Mouse (Mus musculus): ENCODE measurements around the gene Rab7.
"Not testable (repeated sequence)": the region's sequence is repeated elsewhere in the genome, so short reads cannot be mapped to it uniquely, and the experiment has no call there.

Rab7 gene

GRCm38 (mm10) chr6:88004773-88005172 is 40.3 kb downstream of the Rab7 start:
- in situ Hi-C loops (cut with MboI, MseI), result loop anchor here (5.0 kb wide), 1 partner anchor 57 kb away; no protein-coding TSS in a partner anchor

DNA sequence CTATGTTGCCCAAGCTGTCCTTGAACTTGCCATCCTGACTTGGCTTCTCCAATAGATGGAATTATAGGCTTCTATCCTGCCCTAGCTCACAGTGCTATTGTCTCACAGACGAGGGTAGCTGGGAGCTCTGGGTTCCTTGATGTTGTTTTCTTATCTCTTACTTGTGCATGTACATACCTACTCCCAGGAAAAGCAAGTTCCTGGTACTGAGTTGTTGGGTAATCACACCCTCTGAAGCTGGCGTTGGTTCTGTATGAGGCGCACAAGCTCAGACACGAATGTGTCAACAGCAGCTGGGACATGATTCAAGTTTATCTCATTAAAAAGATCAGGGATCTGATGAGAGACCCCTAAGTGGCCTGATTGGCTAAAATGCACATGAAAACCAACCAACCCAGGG is 41.6 kb downstream of the Rab7 start:
- in situ Hi-C loops (cut with MboI, MseI), result loop anchor here (5.0 kb wide), 1 partner anchor 56 kb away; no protein-coding TSS in a partner anchor

DNA sequence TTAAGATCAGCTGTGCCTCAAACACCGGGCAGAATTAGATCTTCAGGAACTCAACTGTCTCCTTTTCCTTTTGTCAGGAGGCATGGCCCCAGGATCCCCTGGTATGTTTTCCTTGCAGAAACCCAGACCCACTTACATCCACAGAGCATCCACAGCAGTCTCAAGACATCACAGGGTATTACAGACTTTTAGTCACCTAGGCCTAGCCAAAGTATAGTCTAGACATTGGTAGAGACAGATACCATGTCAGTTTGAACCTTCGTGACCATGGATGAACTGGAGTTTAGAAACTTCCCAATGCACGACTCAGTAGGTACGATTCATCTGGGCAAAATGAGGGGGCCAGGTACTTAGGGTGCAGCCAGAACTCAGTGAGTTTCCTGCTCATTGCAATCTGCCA is 46.7 kb downstream of the Rab7 start:
- in situ Hi-C loops (cut with MboI, MseI), result loop anchor here (5.0 kb wide), 1 partner anchor 91 kb away; no protein-coding TSS in a partner anchor

GRCm38 (mm10) chr6:87997706-87998265 is 47.3 kb downstream of the Rab7 start:
- in situ Hi-C loops (cut with MboI, MseI), result loop anchor here (5.0 kb wide), 1 partner anchor 90 kb away; no protein-coding TSS in a partner anchor

DNA sequence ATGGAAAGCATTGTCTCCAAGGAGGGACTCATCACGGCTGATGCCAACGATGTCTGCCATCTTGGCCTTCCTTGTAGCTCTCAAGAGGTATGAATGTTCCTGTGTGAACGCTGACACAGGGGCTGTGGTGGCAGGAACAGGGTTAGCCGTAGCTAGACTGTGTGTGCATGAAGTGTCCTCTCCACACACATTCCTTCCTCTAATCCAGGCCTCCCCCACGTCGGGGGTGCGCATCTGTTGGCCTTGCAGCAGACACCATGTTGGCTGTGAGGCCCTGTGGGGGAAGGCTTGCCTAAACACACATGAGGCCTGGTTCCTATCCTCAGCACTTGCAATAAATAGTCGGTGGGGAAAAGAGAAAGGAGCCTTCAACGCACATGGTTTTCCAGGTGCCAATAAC is 48.5 kb downstream of the Rab7 start:
- in situ Hi-C loops (cut with MboI, MseI), result loop anchor here (5.0 kb wide), 1 partner anchor 89 kb away; no protein-coding TSS in a partner anchor

- in situ Hi-C loops (cut with MboI, MseI), result loop anchor here (5.0 kb wide), 1 partner anchor 88 kb away; no protein-coding TSS in a partner anchor
Observed at GRCm38 (mm10) chr6:87995519-87995918, 49.6 kb downstream of the Rab7 start.

GRCm38 (mm10) chr6:87993790-87994571 is 51.1 kb downstream of the Rab7 start:
- in situ Hi-C loops (cut with MboI, MseI), result no loop called here

DNA sequence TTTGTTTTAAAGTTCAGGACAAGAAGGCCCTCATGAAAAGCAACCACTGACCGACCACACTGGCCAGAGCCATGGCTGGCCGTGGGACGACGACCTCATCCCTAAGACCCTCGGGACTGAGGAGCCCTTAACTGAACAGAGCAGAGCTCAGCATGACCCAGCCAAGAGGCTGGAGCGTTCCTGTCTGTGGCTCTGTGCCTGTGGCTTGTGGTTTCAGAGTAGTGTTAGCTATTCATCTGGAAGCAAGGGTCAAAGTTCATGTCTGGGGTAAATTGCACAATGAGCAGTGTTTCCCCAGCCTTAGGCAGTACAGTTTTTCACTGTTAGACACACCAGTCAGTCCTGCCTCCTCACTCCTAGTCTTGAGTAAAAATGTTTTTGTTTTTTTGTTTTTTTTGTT is 52.3 kb downstream of the Rab7 start:
- in situ Hi-C loops (cut with MboI, MseI), result no loop called here

GRCm38 (mm10) chr6:87991886-87992285 is 53.2 kb downstream of the Rab7 start:
- in situ Hi-C loops (cut with MboI, MseI), result no loop called here

DNA sequence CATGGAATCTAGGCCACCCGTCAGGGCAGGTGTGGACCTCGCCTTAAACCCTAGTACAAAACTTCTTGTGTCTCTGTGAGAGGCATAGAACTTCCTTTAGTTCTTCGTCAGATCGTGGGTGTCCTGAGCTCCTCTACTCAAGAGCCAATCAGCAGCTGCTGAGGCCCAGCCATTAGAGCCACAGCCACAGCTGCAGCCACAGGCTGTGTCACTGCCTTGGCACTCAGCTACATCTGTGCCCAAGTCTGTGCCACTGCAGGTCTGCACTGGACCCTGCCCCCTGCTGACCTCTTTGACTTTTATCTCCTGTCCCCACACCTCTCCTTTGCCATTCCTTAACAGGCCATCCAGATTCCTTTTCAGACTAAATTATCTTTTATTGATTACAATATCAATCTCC is 53.9 kb downstream of the Rab7 start:
- in situ Hi-C loops (cut with MboI, MseI), result no loop called here

DNA sequence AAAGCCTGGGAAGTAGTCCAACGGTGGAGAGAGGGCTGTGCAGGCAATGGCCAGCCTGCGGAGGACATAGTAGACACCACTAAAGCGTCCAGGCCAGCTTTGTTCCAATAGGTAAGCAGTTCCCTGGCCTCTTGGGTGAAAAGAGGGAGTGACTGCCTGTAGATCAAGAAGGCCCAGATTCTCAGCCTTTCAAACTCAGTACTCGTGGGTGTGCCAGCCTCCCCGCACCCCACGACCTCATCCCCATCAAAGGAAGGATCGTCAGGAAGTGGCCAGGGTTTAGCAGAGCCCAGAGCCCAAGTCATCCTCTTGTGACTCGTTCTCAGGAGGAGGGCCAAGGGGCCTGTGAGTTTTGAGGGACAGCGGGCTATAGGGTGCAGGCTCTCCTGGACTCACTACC is 62.6 kb downstream of the Rab7 start:
- in situ Hi-C loops (cut with MboI, MseI), result no loop called here

DNA sequence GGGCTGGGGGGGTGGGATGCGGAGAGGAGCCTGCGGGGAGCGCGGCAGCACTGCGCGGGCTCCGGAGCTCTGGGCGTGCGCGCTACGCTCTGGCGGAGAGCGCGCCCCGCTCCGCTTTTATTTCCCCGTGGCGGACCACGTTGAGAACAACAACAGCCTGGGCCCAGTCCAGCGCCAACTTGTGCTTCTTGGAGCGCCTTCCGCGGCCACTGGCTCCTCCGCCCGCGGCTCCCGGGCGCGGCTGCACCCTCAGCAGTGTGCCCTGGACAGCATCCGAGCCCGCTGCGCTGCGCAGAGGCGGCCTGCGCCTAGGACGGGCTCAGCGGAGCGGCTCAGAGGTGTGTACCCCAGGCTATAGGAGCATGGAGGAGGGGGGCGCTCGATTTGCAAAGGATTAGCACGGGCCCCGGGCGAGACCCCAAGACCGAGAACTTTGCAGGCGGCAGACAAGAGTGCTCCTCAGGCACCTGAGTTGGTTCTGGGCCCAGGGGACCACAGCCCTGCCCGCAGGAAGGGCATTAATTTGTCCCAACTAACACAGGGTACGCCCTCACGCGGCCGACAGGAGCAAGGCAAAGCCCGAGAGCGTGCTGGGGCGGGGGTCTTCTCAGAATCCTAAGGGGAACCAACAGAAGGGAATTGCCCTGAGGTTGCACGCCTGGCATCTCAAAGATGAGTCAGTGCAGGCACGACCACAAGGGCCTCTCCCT is 63.4 kb downstream of the Rab7 start, which contains the start of gene H1fx:
H1fx (minus strand) TSS at position 91 of the 710 bp plus-strand sequence.
- in situ Hi-C loops (cut with MboI, MseI), result no loop called here

DNA sequence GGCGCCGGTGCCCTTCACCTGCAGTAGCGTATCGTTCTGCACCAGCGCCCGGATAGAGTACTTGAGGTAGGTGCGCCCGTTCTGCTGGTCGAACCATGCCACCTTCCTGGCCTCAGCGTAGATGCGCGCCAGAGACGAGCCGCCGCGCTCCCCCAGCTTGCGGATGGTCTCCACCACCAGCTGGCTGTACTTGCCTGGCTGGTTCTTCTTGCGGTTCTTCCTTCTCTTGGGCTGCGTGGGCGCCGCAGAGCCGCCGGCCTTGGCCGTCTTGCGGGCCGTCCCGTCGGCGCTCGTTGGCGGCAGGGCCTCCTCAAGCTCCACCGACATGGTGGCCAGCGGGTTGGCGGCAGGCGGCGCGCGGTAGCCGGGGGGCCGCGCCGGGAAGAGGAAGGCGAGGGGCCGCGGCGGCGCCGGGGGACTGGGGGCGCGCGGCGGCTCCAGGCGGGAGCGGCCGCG is 64.0 kb downstream of the Rab7 start:
- in situ Hi-C loops (cut with MboI, MseI), result no loop called here

DNA sequence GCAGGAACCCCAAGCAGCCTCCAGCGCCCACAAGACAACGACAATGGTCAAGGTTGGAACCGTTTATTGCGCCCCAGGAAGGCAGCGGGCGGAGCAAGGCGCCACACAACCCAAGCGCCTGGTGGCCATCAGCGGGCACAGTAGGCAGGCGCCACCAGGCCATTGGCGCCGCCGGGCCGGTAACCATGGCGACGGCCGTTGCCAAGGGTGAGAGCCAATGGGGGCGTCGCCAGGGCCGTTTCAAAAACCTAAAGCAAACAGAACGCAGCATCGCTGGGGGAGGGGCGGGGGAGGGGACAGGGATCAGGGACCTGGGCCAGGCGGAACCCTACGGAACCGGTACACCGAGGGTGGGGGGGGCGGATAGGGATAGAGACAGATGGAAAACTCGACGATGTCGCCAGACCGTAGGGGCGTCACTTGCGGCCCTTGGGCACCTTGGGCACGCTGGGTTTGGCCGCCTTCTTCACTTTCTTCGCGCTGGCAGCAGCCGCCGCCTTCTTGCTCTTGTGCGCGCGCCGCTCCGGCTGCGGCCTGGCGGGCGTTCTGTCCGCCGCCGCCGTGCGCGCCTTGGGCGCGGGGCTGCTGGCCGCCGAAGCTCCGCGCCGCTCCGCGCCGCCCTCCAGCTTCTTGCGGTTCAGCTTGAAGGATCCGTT is 64.6 kb downstream of the Rab7 start:
- in situ Hi-C loops (cut with MboI, MseI), result no loop called here

DNA sequence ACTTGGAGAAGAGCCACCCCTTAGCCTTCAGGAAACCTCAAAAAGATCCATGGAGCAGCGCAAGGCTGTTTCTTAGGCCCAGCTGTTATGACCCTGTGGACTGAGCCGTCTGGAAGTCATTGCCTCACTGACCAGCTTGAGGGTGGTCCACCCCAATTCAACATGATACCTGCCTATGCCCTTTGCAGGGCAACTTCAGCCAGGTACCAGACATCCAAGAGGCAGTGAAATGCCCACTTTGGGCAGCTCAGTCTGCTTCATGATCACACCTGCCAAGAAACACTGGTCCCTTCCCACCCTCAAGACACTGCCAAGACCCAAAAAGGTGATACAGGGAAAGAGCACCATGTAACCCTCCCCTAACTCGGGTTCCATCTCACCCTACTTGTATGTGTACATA is 65.3 kb downstream of the Rab7 start:
- in situ Hi-C loops (cut with MboI, MseI), result no loop called here

DNA sequence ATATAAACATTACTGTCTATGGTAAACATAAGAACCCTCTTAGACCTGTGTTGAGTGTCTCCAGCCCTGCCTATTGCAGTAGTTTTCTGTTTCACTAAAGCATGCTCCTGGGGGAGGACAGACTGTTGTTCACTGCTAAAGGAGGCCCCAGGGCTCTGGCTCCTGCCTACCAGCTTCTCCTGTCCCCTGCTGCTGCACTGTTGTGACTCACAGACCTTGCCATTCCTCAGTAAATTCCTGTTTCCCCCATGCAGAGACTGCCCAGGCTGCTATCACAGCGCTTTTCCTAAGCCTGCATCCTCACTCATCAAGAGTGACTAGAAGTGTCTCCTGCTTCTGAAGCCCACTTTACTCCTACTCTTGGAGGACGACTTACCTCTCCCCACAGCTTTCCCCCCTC is 75.0 kb downstream of the Rab7 start:
- in situ Hi-C loops (cut with MboI, MseI), result no loop called here

GRCm38 (mm10) chr6:87962457-87962856 is 82.6 kb downstream of the Rab7 start:
- in situ Hi-C loops (cut with MboI, MseI), result not testable (repeated sequence)
